Mouse (Mus musculus): ENCODE data around the gene Slc27a1.

DNA sequence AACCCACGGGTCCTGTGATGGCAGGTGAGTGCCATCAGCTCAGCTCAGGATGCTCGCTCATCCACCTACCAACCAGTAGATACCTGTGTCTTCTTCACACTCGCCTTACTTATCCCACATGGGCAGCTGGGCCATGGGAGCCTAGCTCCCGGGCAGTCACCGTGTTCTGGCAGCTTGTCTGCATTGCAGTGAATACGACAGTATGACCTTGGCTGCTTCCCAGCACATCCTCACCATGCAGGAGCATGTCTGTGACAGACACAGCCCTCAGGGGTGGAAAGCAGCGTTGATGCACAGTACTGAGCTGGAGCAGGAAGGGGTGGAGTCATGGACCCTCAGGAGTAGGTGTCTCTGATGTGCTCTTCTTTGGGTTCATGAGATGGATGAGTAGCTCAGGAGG lies 5.7 kb downstream of the Slc27a1 start:
- TF ChIP-seq GATA1 (IDR thresholded peaks at IDR 0.05; ENCODE audit: borderline replicate concordance, low read length) (no peak), FLI1 (IDR thresholded peaks at IDR 0.05; ENCODE audit: low read length) (no peak)

All from megakaryocyte, embryonic 14.5 days (primary cell).